Mouse (Mus musculus) neural tube, embryonic 15.5 days (tissue): ENCODE data around the gene Sirt2. TPM values are rescaled to one million over a fixed set of nuclear protein-coding genes. Genes with fewer than 3 reads are reported as not detected.

ENCODE experiments used
- ATAC-seq: fragments of 200-750 bp; cut with Nextera tagmentation; 2 replicates; pipeline ENCODE4 v1.8.0; 2017; ENCODE audit warnings: mild to moderate bottlenecking, moderate TSS enrichment, moderate library complexity; ENCODE audit not compliant: low FRiP score
- H3K27ac ChIP-seq: fragments of 300-500 bp; sonication (generic); replicated peaks from 2 replicates; pipeline ENCODE4 v1.5.1; 2015; ENCODE audit warnings: mild to moderate bottlenecking, inconsistent platforms
- H3K27me3 ChIP-seq: fragments of 300-500 bp; sonication (generic); replicated peaks from 2 replicates; pipeline ENCODE4 v1.6.1; 2015; ENCODE audit warnings: inconsistent platforms
- H3K36me3 ChIP-seq: fragments of 300-500 bp; sonication (generic); 2 replicates; pipeline ENCODE4 v1.6.1; 2015; ENCODE audit warnings: inconsistent platforms
- H3K4me1 ChIP-seq: fragments of 300-500 bp; sonication (generic); 2 replicates; pipeline ENCODE4 v1.6.1; 2015; ENCODE audit warnings: inconsistent platforms
- H3K4me2 ChIP-seq: fragments of 300-500 bp; sonication (generic); 2 replicates; pipeline ENCODE4 v1.6.1; 2015; ENCODE audit warnings: inconsistent platforms, mild to moderate bottlenecking, moderate library complexity
- H3K4me3 ChIP-seq: fragments of 300-500 bp; sonication (generic); replicated peaks from 2 replicates; pipeline ENCODE4 v1.5.1; 2015; ENCODE audit warnings: mild to moderate bottlenecking, inconsistent platforms
- H3K9ac ChIP-seq: fragments of 300-500 bp; sonication (generic); replicated peaks from 2 replicates; pipeline ENCODE4 v1.6.1; 2015; ENCODE audit warnings: mild to moderate bottlenecking, inconsistent platforms
- H3K9me3 ChIP-seq: fragments of 300-500 bp; sonication (generic); replicated peaks from 2 replicates; pipeline ENCODE4 v1.6.1; 2016; ENCODE audit warnings: inconsistent platforms
- WGBS: fragments of 180-500 bp; shearing (Covaris S2); methylation state at CpG from one replicate; pipeline ENCODE4 v1.1.7; 2015; ENCODE audit warnings: mixed read lengths; 5-methylcytosine and 5-hydroxymethylcytosine counted together
- polyA plus RNA-seq: library from polyadenylated mRNA; unstranded; fragments of >200 nt; fragmentation: Nextera tagmentation; extraction: Ambion mirVana; gene quantifications from 2 replicates; pipeline ENCODE4 v1.2.1, GENCODE M21; 2015

Gene Sirt2
- polyA plus RNA-seq, 1 experiment from 2014 or later = 114 TPM

DNA sequence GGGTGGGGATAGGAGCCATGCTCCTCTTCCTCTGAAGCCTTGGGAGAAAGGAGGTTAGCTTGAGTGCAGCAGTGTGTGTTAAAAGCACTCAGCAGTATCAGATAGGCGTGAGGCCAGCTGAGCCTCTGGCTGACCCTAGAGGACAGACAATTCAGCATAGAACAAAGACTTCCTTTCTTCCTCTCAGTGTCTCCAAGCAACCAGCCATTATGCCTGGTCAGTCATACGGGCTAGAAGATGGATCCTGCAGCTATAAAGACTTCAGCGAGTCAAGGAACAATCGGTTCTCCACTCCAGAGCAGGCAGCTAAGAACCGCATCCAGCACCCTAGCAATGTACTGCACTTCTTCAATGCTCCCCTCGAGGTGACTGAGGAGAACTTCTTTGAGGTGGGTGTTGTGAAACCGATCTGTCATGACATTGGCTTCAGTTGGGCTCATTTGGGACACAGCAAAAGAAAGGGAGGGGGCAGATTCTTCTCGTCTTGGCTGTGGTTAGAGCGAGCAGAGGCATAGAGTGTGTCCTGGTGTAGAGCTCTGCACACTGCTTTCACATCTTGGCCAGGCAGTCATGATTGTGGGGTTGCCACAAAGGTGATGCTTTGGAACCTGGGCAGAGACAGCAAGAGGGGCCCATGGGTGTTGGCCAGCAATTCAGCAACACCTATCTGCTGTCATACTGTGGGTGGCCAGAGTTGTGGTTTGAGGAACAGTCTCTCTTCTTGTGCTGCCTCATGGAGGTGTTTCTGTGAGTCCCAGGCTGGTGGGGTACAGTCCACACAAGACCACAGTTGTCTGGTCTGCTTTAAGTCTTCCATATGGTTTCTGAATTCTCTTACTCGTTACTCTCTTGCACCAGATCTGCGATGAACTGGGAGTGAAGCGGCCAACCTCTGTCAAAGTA, 54.1 kb downstream of the Sirt2 start:
- H3K9me3 ChIP-seq = no peaks in the 10 kb centered on the region
- H3K4me3 ChIP-seq = no peak overlapping the region
- H3K36me3 ChIP-seq = peaks cover 72% of the 10 kb centered on the region
- no peak overlapping the region for H3K9ac ChIP-seq
- ATAC-seq = no peak
- H3K4me2 ChIP-seq = no peak overlapping the region
- peak overlapping the region; percentile 46; the same call in 1 of the 2 replicates for H3K27ac ChIP-seq
- no peaks in the 10 kb centered on the region for H3K27me3 ChIP-seq
- H3K4me1 ChIP-seq = peaks cover 57% of the 10 kb centered on the region
- WGBS = 26% methylated on average over 12 of the region's 12 CpGs

DNA sequence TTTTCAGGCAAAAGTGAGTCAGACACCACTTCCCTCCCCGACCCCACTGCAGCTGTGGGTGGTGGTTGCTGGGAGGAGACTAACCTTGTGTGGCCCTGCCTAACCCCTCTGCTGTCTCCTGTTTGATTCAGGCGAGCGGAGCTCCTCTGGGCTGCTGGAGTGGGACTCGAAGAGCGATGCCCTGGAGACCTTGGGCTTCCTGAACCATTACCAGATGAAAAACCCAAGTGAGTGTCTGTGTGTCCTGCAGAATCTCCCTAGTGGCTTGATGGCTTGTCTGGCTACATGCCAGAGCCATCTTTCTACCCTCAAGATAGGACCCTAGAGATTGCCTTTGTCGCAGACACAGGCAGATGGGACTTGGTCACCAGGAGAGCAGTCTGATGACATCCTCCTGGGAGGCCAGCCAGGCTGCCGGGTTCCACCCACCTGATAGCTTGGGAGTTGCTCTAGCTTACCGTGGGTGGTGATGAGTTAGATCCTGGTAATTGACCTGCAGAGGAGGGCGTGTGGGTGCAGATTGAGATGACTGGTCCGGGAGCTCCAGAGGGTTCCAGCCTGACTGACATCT, 54.8 kb downstream of the Sirt2 start:
- 48% methylated on average over 10 of the region's 10 CpGs for WGBS
- no peak overlapping the region for H3K4me2 ChIP-seq
- H3K36me3 ChIP-seq = peaks cover 64% of the 10 kb centered on the region
- no peak overlapping the region for H3K9ac ChIP-seq
- no peak overlapping the region for H3K4me3 ChIP-seq
- H3K27ac ChIP-seq = peak overlapping the region; percentile 46; the same call in 1 of the 2 replicates
- ATAC-seq = no peak
- no peaks in the 10 kb centered on the region for H3K27me3 ChIP-seq
- no peaks in the 10 kb centered on the region for H3K9me3 ChIP-seq
- H3K4me1 ChIP-seq = peaks cover 58% of the 10 kb centered on the region

DNA sequence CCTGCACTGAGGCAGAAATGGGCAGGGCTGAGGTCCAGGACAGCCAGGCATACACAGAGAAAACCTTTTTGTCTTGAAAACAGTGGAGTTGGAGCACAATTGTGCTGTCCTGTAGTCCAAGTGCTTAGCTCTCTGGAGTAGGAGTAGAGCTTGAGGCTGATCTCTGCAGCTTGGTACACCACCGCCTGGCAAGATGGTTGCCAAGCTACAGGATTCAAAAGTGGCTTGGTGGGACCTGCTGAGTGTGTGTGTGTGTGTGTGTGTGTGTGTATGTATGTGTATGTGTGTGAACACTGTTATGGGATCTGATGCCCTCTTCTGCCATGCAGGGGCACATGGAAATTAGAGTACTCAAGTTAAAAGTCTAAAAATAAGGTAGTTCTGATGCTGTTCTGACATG, 56.0 kb downstream of the Sirt2 start:
- ATAC-seq = no peak
- Histone ChIP-seq H3K27ac (no peak overlapping the region; the same call in 1 of the 2 replicates), H3K4me2 (no peak overlapping the region), H3K4me1 (peaks cover 51% of the 10 kb centered on the region), H3K9me3 (no peaks in the 10 kb centered on the region), H3K27me3 (no peaks in the 10 kb centered on the region), H3K9ac (no peak overlapping the region), H3K36me3 (peaks cover 52% of the 10 kb centered on the region), H3K4me3 (no peak overlapping the region)
- WGBS = 78% methylated on average over 1 of the region's 1 CpGs

DNA sequence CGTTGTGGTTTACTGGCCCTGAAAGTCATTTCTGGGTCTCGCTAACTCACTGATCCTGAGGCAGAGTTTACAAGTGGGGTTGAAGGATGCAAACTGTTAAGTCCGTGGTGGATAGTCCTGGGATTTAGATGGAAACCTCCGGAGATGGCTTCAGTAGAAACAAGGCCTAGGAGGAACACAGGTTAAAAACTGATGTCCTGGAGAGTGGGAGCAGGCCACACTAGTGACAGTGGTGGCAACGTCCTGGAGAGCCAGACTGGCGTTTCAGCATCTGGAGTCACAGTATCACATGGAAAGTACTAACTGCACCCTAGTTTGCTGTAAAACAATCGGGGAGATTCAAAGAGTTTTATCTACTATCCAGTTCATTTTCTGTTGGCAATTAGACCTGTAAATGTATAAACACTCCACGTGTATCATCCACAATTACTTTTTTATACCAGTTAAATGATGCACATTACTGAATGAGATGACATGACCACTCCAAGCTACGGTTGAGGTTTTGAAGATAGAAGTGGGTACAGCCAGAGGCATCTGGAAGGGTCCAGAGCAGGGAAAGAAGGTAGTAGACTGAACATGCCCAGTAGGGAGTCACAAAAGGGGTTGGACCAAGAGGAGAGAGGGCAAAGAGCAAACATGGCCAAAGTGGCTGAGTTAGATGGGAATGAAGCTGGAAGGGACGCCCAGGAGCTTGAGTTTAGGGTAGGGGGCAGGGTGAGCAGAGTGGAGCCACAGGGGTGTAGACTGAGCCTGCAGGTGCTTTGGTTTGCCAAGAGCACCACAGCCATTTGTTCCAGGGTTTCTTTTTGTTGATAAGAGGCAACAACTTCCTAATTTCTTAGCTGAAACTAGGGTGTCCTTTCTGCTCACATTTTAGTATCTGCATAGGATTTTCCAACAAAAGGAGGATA, 56.7 kb downstream of the Sirt2 start:
- H3K4me2 ChIP-seq = no peak overlapping the region
- H3K27ac ChIP-seq = no peak overlapping the region
- H3K4me3 ChIP-seq = no peak overlapping the region
- H3K9me3 ChIP-seq = no peaks in the 10 kb centered on the region
- ATAC-seq = no peak
- H3K27me3 ChIP-seq = no peaks in the 10 kb centered on the region
- peaks cover 44% of the 10 kb centered on the region for H3K4me1 ChIP-seq
- H3K9ac ChIP-seq = no peak overlapping the region
- 60% methylated on average over 10 of the region's 10 CpGs for WGBS
- peaks cover 45% of the 10 kb centered on the region for H3K36me3 ChIP-seq

DNA sequence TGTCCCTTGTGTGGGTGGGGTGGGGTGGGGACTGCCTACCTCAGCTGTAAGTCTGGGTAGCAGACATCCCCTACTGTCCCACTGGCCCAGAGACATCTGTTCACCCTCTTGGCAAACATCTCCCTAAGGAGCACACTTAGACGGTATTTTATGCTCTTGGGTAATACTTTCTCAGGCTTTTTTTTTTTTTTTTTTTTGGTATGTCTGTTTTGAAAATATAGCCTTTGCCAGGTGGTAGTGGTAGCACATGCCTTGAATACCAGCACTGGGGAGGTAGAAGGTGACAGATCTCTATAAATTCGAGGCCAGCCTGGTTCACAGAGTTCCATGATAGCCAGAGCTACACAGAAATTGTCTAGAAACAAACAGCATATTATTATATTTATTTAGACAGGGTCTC, 57.4 kb downstream of the Sirt2 start:
- Histone ChIP-seq H3K4me3 (no peak overlapping the region), H3K27ac (0 out of 2 replicates have a peak overlapping the region, but pooled peaks have one; percentile 75), H3K36me3 (peaks cover 39% of the 10 kb centered on the region), H3K4me1 (peaks cover 41% of the 10 kb centered on the region), H3K4me2 (no peak overlapping the region), H3K9me3 (no peaks in the 10 kb centered on the region), H3K9ac (no peak overlapping the region), H3K27me3 (no peaks in the 10 kb centered on the region)
- ATAC-seq = no peak
- 45% methylated on average over 2 of the region's 2 CpGs for WGBS

DNA sequence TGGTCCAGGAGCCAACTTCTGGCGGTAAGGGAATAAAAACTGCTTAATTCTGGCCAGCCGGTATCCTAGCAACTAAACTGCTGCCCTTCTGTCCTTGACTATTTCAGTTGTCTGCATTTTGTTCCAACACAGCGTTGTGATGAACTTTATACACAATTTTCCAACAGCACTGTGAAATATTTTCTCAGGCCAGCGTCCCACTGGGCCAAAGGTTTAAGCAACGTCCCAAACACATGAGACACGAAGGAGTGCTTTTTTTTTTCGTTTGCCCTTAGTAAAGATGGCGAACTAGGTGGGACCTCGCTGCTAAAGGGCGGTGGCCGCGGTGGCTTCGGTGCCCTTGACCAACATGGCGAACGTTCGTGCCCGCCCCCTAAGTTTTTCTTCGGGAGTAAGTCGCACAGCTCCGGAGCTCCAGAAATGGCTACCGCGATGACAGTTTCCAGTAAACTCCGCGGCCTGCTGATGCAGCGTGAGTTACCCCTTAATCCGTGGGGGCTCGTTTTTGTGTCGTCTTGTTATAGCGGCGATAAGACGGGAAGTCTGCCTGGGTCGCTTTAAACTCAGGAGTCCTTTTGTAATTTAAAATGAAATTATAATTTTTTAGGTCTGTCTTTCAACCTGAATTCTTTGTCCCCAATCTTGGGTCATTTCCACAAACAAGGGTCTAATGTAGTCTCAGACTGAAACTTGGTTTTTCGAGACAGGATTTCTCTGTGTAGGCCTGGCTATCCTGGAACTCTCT, 58.6 kb downstream of the Sirt2 start, which contains the start of gene Ech1:
Ech1 (plus strand) TSS at position 277 of the 745 bp plus-strand sequence.
- peak within 1 kb of the TSS; percentile 75 for H3K27ac ChIP-seq
- H3K27me3 ChIP-seq = no peaks in the 10 kb centered on the region
- peak within 1 kb of the TSS; percentile 54 for H3K4me3 ChIP-seq
- H3K36me3 ChIP-seq = peaks cover 35% of the 10 kb centered on the region
- peak within 1 kb of the TSS; percentile 56 for H3K4me2 ChIP-seq
- 3% methylated on average over 33 of the region's 33 CpGs for WGBS
- peak within 1 kb of the TSS; percentile 55 for H3K9ac ChIP-seq
- H3K9me3 ChIP-seq = no peaks in the 10 kb centered on the region
- peak; percentile 85 for ATAC-seq
- peaks cover 34% of the 10 kb centered on the region for H3K4me1 ChIP-seq

DNA sequence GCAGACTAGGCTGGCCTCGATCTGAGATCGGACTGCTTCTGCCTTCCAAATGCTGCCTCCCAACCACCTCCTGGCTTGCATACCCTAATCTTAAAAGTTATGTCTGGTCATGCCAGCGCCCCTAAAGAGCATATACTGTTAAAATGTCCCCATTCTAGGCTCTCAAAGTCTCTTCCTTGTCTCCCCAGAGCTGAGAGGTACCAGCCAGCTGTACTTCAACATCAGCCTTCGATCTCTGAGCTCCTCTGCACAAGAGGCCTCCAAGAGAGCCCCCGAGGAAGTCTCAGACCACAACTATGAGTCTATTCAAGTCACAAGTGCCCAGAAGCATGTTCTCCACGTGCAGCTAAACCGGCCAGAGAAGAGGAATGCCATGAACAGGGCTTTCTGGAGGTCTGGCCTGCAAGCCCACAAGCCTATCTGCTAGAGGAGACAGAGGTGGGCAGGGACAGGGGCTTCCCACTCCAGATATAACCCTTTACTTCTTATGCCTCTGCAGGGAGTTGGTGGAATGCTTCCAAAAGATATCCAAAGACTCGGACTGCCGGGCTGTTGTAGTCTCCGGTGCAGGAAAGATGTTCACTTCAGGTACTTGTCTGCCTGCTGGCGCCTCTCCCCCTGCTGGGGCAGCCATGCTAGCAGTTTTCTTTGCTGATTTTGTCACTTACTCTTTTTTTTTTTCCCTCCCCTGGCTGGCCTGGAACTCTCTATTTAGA, 59.3 kb downstream of the Sirt2 start:
- 0 out of 2 replicates have a peak, but pooled peaks have one; percentile 40 for ATAC-seq
- Histone ChIP-seq H3K4me1 (peaks cover 27% of the 10 kb centered on the region), H3K36me3 (peaks cover 34% of the 10 kb centered on the region), H3K4me3 (peak overlapping the region; percentile 54), H3K9ac (peak overlapping the region; percentile 55), H3K27me3 (no peaks in the 10 kb centered on the region), H3K27ac (peak overlapping the region; percentile 75), H3K4me2 (peak overlapping the region; percentile 56), H3K9me3 (no peaks in the 10 kb centered on the region)
- WGBS = 60% methylated on average over 11 of the region's 11 CpGs

DNA sequence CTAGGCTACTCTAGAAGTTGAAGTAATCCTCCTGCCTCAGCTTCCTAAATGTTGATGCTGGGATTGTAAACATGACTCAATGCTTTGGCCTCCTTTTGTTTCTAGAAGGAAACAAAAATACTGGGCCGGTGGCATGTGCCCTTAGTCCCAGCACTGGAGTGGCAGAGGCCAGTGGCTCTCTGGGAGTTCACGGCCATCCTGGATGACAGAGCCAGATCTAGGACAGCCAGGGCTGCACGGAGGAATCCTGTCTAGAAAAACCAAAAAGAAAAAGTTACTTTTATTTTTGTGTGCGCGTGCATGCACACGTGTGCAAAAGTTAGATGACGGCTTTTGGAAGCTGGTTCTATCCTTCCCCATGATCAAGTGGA, 59.9 kb downstream of the Sirt2 start:
- WGBS = 92% methylated on average over 7 of the region's 7 CpGs
- H3K27me3 ChIP-seq = no peaks in the 10 kb centered on the region
- peaks cover 25% of the 10 kb centered on the region for H3K4me1 ChIP-seq
- no peaks in the 10 kb centered on the region for H3K9me3 ChIP-seq
- H3K27ac ChIP-seq = 0 out of 2 replicates have a peak overlapping the region, but pooled peaks have one; percentile 75
- no peak for ATAC-seq
- no peak overlapping the region for H3K4me3 ChIP-seq
- H3K36me3 ChIP-seq = peaks cover 34% of the 10 kb centered on the region
- peak overlapping the region; percentile 56; the same call in 1 of the 2 replicates for H3K4me2 ChIP-seq
- no peak overlapping the region for H3K9ac ChIP-seq

DNA sequence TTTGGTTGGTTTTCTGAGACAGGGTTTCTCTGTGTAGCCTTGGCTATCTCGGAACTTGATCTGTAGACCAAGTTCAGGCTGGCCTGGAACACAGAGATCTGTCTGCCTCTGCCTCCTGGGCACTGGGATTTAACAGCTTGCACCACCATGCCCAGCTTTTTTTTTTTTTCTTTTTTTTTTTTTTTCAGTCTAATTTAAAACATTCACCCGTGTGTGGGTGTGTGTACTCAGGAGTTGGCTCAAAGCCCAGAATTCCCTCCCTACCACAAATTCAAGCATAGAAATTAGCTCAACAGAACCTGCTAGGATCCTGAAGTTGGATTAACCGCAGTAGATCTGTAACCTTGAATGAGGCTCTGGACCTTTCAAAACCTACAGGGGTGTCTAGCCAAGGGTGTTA, 60.8 kb downstream of the Sirt2 start:
- no peak overlapping the region for H3K9ac ChIP-seq
- H3K4me2 ChIP-seq = no peak overlapping the region
- H3K4me1 ChIP-seq = peaks cover 21% of the 10 kb centered on the region
- 55% methylated on average over 3 of the region's 3 CpGs for WGBS
- H3K9me3 ChIP-seq = no peaks in the 10 kb centered on the region
- H3K4me3 ChIP-seq = no peak overlapping the region
- H3K36me3 ChIP-seq = peaks cover 32% of the 10 kb centered on the region
- H3K27me3 ChIP-seq = no peaks in the 10 kb centered on the region
- H3K27ac ChIP-seq = no peak overlapping the region
- ATAC-seq = no peak

DNA sequence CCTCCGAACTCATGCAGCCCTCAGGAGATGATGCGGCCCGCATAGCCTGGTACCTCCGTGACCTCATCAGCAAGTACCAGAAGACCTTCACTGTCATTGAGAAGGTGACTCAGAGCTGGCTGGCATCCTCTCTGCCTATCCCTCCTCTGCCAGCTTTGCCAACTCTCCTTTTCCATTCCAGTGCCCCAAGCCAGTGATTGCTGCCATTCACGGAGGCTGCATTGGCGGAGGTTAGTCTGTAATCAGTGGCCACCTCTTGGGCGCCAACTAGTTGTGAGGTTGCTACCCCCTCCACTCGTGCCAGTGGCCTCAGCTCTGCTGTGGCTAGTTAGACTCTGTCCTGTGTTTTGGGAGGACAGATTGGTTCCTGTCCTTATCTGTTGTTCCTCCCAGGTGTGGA, 63.3 kb downstream of the Sirt2 start:
- WGBS = 94% methylated on average over 8 of the region's 8 CpGs
- Histone ChIP-seq H3K9ac (no peak overlapping the region), H3K27ac (no peak overlapping the region), H3K4me1 (peaks cover 11% of the 10 kb centered on the region), H3K27me3 (no peaks in the 10 kb centered on the region), H3K4me3 (no peak overlapping the region), H3K4me2 (no peak overlapping the region), H3K36me3 (peaks cover 25% of the 10 kb centered on the region), H3K9me3 (no peaks in the 10 kb centered on the region)
- ATAC-seq = no peak
